Mouse (Mus musculus): ENCODE measurements at regions not wholly inside any gene's neighbourhood (a gene's known extent, or its start where the extent isn't known, plus 50 kb on each side); places are given as distances from the start of the nearest gene placed in this dataset.
A peak's percentile ranks its signal among the peaks of the same experiment; 100 is the strongest.
"Not testable (repeated sequence)": the region's sequence is repeated elsewhere in the genome, so short reads cannot be mapped to it uniquely, and the experiment has no call there.

DNA sequence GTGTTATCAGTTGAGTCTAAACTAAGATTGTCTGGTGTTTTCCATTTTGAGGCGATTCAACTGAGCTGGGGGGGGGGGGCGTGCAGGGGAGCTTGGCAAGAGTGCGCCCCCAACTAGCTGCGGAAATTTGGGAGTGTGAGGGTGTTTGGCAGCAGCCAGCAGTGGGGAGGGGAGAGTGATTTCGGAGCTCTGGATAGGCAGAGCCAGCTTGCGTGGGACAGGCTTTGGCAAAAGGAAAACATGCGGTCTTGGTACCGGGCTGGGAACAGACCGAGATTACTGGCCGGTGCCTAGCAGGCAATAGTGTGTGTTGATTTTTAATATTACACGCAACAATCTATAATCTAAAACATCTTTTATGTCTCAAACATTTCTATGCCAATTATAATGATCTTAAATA is 199.4 kb upstream of the Cdk6 start:
- H3ac ChIP-seq (ENCODE audit: control insufficient read depth, insufficient read length, low read depth); H3K79me3 ChIP-seq (ENCODE audit: low read depth); H3K4me3 ChIP-seq (ENCODE audit: insufficient read depth, poor library complexity, severe bottlenecking); H3K79me2 ChIP-seq (ENCODE audit: control insufficient read depth, insufficient read depth); H3K27me3 ChIP-seq (ENCODE audit: control insufficient read depth, insufficient read depth, insufficient read length); H3K36me3 ChIP-seq (ENCODE audit: control insufficient read depth, insufficient read depth): not testable (repeated sequence)

GRCm38 (mm10) chr5:3146544-3147295 is 194.6 kb upstream of the Cdk6 start:
- H3K4me3 ChIP-seq (ENCODE audit: insufficient read depth, poor library complexity, severe bottlenecking); H3ac ChIP-seq (ENCODE audit: control insufficient read depth, insufficient read length, low read depth); H3K27me3 ChIP-seq (ENCODE audit: control insufficient read depth, insufficient read depth, insufficient read length); H3K79me3 ChIP-seq (ENCODE audit: low read depth); H3K36me3 ChIP-seq (ENCODE audit: control insufficient read depth, insufficient read depth); H3K79me2 ChIP-seq (ENCODE audit: control insufficient read depth, insufficient read depth): not testable (repeated sequence)

DNA sequence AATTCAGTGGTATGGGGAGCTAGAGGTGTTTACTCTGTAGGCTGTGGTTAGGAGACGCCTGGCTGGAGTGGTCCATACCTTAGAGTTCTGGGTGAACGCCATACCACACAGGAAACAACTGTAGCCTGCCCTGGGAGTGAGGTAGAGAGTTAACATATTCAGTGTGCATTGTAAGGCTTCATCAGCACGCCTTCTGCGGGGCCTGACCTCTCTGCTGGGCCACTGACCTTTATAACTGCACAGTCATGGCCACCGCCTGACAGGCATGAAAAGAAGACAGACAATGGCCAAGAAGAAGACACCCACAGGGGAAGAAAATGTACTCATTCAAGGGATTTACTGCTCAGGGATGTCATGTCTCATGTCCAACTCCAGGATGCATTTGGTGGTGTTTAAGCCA is 191.4 kb upstream of the Cdk6 start:
- H3ac ChIP-seq (ENCODE audit: control insufficient read depth, insufficient read length, low read depth); H3K27me3 ChIP-seq (ENCODE audit: control insufficient read depth, insufficient read depth, insufficient read length); H3K79me3 ChIP-seq (ENCODE audit: low read depth); H3K4me3 ChIP-seq (ENCODE audit: insufficient read depth, poor library complexity, severe bottlenecking); H3K36me3 ChIP-seq (ENCODE audit: control insufficient read depth, insufficient read depth); H3K79me2 ChIP-seq (ENCODE audit: control insufficient read depth, insufficient read depth): not testable (repeated sequence)

DNA sequence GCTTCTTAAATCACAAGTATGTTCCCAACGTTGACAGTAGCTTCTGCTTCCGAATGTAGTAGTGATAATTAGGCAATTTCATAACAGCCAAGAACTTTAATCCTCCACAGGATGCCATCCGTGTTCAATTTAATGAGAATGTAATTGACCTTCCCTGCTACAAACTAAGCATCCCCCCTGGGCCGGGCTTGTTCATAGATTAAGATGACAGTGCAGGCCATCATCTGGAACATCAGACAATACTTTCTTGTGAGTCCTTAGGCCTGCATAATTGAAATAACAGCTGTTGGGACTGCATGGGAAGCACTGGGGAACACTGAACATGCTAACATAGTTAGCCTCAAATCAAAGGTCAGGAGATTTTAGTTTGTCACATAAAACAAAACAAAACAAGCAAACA is 190.5 kb upstream of the Cdk6 start:
- not testable (repeated sequence) for H3K36me3 ChIP-seq (ENCODE audit: control insufficient read depth, insufficient read depth); H3ac ChIP-seq (ENCODE audit: control insufficient read depth, insufficient read length, low read depth); H3K27me3 ChIP-seq (ENCODE audit: control insufficient read depth, insufficient read depth, insufficient read length); H3K4me3 ChIP-seq (ENCODE audit: insufficient read depth, poor library complexity, severe bottlenecking); H3K79me2 ChIP-seq (ENCODE audit: control insufficient read depth, insufficient read depth); H3K79me3 ChIP-seq (ENCODE audit: low read depth)

DNA sequence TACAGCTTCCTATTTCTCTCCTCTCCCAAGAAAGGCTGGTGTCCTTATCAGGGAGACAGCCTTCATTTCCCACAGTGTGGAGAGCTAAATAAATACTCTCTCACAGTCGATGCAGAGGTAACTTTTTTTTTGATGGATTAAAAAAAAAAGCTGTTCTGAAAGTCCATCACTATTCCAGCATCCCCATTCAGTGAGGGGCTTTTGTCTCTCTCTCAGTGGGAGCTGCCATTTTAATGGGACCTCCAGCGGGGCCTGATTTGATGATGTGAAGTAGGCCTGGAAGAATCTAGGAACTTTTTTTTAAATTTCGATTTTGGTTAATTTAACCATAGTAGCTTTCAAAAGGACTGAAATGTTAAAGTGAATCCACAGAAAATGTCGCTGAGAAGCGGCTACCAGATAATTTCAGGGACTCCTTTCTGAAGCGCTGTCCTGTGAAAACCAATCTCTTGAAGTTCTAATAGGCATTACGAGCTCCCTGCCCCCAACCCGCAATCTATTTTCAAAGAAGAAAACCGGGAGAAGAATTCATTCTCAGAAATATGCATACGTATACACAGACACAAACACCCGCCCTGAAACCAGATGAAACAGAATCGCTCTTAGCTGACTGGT is 189.6 kb upstream of the Cdk6 start:
- H3K79me2 ChIP-seq (ENCODE audit: control insufficient read depth, insufficient read depth); H3K27me3 ChIP-seq (ENCODE audit: control insufficient read depth, insufficient read depth, insufficient read length); H3ac ChIP-seq (ENCODE audit: control insufficient read depth, insufficient read length, low read depth); H3K36me3 ChIP-seq (ENCODE audit: control insufficient read depth, insufficient read depth); H3K4me3 ChIP-seq (ENCODE audit: insufficient read depth, poor library complexity, severe bottlenecking); H3K79me3 ChIP-seq (ENCODE audit: low read depth): not testable (repeated sequence)

DNA sequence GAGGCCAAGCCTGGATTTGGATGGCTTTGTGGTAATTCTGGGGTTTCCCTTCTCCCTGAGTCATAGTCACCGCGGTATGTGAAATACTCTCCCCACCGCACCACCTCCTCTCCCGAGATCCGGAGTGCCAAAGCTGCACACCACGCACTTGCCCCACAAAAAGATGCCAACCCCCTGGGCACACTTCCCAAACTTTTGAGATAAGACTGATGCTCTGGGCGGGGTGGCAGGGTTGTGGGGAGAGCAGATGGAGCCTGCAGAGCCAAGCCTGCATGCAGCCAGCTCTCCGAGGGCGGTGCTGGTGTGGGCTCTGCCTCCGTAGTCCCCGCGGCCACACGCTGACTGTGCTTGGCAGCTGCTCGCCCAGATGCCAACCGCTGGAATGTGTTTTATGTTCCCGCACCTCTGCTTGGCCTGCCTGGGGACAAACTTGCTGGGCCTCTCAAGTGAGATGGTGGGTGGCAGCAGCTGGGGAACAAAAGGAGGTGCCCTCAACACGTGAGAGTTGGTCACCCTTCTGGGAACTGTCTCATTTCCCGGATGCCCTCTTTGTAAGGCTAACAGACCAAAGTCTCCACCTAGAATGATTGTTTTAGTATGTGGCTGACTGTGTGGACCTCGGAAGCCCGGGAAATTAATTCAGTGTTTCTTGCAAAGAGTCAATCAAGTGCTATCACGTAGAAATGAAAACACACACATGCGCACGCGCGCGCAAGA is 189.0 kb upstream of the Cdk6 start:
- not testable (repeated sequence) for H3K4me3 ChIP-seq (ENCODE audit: insufficient read depth, poor library complexity, severe bottlenecking); H3K79me2 ChIP-seq (ENCODE audit: control insufficient read depth, insufficient read depth); H3K27me3 ChIP-seq (ENCODE audit: control insufficient read depth, insufficient read depth, insufficient read length); H3K36me3 ChIP-seq (ENCODE audit: control insufficient read depth, insufficient read depth); H3K79me3 ChIP-seq (ENCODE audit: low read depth); H3ac ChIP-seq (ENCODE audit: control insufficient read depth, insufficient read length, low read depth)
- peak; percentile 33 for TF ChIP-seq CEBPB (IDR thresholded peaks at IDR 0.05; ENCODE audit: low read depth)
- TF ChIP-seq USF1 (IDR thresholded peaks at IDR 0.05; ENCODE audit: low read depth): peak; percentile 18
- TF ChIP-seq MYOD1 (IDR thresholded peaks at IDR 0.05; ENCODE audit: control insufficient read depth, insufficient read length, low read depth): peak; percentile 82

GRCm38 (mm10) chr5:3165511-3165910 is 175.8 kb upstream of the Cdk6 start:
- H3K27me3 ChIP-seq (ENCODE audit: control insufficient read depth, insufficient read depth, insufficient read length); H3K79me2 ChIP-seq (ENCODE audit: control insufficient read depth, insufficient read depth); H3K4me3 ChIP-seq (ENCODE audit: insufficient read depth, poor library complexity, severe bottlenecking); H3ac ChIP-seq (ENCODE audit: control insufficient read depth, insufficient read length, low read depth); H3K36me3 ChIP-seq (ENCODE audit: control insufficient read depth, insufficient read depth); H3K79me3 ChIP-seq (ENCODE audit: low read depth): not testable (repeated sequence)

DNA sequence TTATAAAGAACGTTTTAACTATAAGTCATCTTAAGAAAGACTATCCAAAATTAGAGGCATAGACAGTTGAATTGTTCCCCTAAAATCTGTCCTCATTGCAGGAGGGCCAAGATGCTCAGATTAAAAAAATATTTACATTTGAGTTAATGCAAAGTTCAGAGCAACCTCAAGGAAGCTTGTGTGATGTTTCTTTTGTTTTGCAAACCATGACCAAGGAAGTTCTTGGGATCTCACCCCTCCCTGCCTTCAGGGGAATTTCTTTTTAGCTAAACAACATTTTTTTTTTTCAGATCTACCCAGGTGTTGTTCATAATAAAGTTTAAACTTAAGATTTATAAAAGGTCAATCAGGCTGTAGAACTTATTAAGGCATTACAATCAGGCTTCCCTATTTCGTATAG is 174.8 kb upstream of the Cdk6 start:
- not testable (repeated sequence) for H3K4me3 ChIP-seq (ENCODE audit: insufficient read depth, poor library complexity, severe bottlenecking); H3K79me2 ChIP-seq (ENCODE audit: control insufficient read depth, insufficient read depth); H3K36me3 ChIP-seq (ENCODE audit: control insufficient read depth, insufficient read depth); H3K79me3 ChIP-seq (ENCODE audit: low read depth); H3K27me3 ChIP-seq (ENCODE audit: control insufficient read depth, insufficient read depth, insufficient read length); H3ac ChIP-seq (ENCODE audit: control insufficient read depth, insufficient read length, low read depth)

DNA sequence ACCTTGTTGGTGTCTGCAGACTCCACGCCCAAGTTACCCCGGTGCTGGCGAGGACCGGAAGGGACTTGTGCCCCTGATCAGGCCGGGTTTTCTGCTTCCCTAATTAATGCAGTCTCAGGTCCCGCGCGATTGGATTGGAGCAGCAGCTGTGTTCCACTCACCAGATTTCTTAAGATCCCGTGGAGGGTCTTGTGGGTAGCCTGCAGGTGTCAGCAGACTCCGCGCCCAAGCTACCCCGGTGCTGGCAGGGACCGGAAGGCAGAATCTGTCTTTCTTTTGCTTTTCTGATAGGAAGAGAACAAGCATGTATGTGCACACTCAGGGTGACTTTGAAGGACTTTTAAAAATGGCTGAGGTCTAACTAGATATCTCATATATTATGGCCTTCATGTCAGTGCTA is 147.7 kb upstream of the Cdk6 start:
- not testable (repeated sequence) for H3ac ChIP-seq (ENCODE audit: control insufficient read depth, insufficient read length, low read depth); H3K27me3 ChIP-seq (ENCODE audit: control insufficient read depth, insufficient read depth, insufficient read length); H3K79me3 ChIP-seq (ENCODE audit: low read depth); H3K36me3 ChIP-seq (ENCODE audit: control insufficient read depth, insufficient read depth); H3K79me2 ChIP-seq (ENCODE audit: control insufficient read depth, insufficient read depth); H3K4me3 ChIP-seq (ENCODE audit: insufficient read depth, poor library complexity, severe bottlenecking)
